Mouse (Mus musculus) activated CD4-positive, CD25-positive, alpha-beta regulatory T cell, adult 4 months (primary cell): ENCODE results near the gene Spdye4b. TPM values are rescaled to one million over a fixed set of nuclear protein-coding genes. Genes with fewer than 3 reads are reported as not detected.

Source experiments
- ATAC-seq: one replicate; pipeline ENCODE4 v1.8.0; 2017
- polyA plus RNA-seq, 2 experiments: library from polyadenylated mRNA; unstranded; fragments of 100-300 nt; shearing (Covaris generic); gene quantifications; one replicate each; pipeline ENCODE4 v1.2.1; 2017

Spdye4b gene
- polyA plus RNA-seq, 2 experiments from 2014 or later = 0.29 TPM; not detected in 1

DNA sequence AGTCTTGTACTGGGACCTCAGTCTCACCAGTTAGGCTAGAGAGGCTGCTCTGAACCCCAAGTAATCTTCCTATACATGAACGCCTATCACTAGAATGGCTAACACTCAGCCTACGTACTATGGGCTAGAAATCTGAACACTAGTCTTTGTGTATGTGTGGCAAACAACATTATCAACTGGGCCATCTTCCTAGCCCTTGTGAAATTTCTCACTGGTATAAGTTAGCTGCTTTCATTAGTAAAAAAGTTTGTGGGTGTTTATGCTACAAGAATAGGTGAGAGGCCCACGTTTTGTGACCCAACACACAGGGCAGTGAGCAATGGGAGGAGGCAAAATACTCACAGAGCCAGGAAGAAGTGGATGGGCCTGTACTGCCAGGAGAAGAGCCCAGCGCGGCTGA, 40.2 kb downstream of the Spdye4b start:
- no peak for ATAC-seq

DNA sequence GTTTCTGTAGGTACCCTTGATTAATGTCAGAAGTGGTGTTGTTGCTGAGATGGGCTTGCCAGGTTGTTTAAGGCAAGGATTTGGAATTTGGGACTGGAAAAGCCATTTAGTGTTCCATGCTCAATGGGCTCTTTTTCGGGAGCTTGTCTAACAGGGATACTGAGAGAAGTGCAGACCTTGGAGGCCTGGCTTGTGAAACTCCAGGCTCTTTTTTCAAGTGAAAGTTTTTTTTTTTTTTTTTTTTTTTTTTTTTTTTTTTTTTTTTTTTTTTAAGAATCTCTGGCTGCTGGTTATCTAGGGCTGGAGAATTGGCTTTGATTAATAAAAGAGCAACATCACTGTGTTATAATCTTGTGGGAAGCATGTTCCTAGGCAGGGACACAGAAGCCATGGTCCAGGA, 41.5 kb downstream of the Spdye4b start:
- ATAC-seq = no peak

DNA sequence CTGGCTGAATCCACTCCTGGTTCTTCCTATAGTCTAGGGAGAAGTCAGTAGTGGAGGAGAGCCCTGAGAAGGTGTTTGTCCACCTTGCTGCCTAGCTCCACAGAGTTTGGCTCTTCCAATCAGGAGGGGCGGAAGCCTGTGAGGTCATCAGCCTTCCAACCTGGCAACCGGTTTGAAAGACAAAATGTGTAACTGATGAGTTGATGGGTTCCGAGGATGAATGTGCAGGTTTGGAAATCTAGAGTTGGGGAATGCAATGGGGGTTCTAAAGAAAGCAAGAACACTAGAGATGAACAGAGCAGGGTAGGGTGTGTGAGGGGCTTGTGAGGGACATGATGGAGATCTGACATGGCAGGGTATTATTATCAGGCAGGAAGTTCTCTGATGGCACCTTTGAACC, 46.0 kb downstream of the Spdye4b start, which contains the start of gene Spdye4a:
Spdye4a (minus strand) TSS at position 101 of the 400 bp plus-strand sequence.
- no peak for ATAC-seq

DNA sequence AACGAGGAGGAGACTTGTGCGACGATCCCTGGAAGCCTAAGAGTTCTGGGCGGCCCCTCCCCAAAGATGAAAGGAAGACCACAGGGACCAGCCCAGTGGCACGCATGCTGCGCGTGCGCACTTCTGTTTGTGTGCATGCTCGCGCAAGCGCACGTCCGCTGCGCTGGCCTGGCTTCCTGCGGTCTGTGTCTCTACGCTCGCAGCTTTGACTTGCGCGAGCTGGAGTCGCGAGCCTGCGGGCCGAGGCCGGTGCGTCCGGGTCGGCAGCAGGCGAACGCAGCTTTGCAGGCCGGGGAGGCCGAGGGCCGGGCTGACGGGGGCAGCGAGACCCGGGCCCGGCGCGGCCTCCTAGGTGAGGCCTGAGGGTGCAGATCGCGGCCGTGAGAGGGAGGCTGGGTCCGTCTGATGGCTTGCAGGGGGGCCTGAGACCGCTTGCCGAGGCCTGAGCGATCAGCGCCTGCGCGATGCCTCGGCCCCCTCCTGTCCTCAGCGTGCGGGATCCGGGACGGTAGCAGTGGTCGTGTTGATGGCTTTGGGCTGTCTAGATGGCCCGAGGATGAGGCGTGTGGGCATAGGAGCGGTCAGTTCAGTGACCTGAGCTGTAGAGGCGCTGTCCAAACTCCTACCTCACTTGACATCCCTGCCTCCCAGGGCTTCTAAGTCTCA, 54.3 kb downstream of the Spdye4b start, which contains the start of gene Zfp12:
Zfp12 (plus strand) TSS at position 136 of the 666 bp plus-strand sequence.
- peak; percentile 94 for ATAC-seq

DNA sequence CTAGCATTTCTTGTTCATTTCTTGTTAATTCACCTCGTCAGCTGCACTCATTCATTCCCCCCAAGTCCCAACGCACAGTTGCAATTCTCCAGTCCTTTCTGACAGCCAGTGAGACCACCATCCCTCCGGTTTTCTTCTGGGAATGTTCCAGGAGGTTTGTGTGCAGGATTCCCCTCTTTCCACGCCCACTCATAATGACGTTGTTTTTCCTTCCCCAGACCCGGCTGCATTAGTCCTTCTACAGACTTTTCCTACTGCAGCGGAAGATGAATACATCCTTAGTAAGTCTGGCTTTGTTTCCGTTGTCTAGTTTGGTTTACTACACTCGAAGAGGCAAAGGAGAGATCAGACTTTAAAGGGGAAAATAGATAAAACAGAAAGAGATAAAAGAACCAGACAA, 55.2 kb downstream of the Spdye4b start:
- ATAC-seq = no peak

DNA sequence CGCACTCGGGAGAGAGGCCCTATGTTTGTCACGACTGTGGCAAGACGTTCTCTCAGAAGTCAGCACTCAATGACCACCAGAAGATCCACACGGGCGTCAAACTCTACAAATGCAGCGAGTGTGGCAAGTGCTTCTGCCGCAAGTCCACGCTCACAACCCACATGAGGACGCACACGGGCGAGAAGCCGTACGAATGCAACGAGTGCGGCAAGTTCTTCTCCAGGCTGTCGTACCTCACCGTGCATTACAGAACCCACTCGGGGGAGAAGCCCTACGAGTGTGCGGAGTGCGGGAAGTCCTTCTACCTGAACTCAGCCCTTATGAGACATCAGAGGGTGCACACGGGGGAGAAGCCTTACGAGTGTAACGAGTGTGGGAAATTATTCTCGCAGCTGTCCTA, 64.1 kb downstream of the Spdye4b start:
- ATAC-seq = no peak

DNA sequence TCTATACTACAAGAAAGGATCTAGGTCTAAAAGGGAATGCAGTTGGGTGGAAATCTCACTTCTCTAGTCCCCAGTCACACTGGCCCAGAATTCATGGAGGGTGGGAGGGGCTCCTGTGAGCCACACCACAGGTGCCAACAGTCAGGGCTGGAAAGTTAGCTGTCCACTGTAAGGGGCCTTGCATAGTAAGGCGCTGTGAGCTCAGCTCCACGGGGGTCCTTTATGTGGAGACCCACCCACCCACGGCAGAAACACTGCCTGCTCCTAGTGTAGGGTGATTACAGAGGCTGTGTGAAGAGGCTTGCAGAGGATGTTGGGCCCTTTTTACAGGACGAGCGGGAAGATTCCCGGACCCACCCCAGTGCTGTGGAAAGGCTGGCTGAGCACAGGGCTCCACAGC, 71.2 kb downstream of the Spdye4b start:
- ATAC-seq = no peak

DNA sequence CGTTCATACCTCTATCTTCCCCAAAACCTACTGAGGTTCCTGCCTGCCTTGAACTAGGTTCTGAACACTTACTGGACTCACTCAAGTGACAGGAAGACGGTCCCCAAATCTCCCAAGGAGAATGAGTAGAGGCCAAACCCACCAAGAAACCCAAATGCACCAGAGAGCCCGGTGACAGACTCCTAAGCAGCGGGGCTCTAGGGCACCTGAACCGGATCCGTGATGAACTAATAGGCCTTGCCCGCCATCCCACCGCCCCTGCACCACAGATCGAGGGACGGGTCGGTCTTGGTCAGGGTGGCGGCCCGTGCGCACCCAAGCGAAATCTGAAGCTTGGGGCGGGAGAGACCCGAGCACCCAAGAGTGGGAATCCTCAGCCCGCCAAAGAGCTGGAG, 72.0 kb downstream of the Spdye4b start:
- ATAC-seq = no peak

DNA sequence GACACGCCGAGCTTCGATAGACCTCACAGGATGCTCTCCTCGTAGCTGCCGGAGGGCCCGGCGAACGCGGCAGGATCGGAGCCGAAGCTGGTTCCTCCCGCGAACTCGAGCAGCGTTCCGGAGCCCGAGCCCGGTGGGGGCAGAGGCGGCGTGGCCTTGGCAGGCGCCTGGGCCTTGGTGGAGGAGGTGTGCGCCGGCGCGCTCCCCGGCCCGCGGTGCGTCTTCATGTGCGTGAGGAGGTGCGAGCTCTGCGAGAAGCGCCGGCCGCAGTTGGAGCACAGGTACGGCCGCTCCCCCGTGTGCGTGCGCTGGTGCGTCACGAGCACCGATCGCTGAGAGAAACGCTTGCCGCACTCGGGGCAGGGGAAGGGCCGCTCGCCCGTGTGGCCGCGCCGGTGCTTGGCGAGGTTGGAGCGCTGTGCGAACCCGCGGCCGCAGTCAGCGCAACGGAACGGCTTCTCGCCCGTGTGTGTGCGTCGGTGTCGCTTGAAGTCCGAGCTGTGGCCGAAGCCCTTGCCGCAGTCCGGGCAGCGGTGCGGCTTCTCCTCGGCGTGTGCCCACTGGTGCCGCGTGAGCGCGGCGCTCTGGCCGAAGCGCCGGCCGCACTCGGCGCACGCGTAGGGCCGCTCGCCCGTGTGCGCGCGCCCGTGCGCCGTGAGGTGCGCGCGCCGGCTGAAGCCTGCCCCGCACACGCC, 72.5 kb downstream of the Spdye4b start:
- no peak for ATAC-seq

DNA sequence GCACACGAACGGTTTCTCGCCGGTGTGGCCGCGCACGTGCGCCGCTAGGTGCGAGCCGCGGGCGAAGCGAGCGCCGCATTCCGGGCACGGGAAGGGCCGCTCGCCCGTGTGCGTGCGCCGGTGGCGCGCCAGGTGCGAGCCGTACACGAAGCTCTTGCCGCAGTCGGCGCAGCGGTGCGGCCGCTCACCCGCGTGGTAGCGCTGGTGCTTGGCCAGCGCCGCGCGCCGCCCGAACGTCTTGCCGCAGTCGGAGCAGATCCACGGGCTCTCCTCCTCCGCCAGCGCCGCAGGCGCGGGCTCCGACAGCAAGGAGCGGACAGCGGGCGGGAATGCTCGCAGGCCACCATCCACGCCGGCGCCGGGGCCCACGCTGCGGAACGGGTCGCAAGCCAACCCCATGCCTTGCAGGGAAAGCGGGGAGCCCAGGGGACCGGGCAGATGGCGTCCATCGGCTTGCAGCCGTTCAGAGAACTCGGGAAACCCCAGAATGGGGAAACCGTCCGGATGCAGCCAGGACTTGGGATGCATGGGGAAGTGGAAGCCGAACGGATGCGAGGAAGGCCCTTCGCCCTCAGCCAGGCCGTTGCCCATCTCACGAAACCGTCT, 73.2 kb downstream of the Spdye4b start:
- ATAC-seq = no peak

Other genes starting within 250 kb of the Spdye4b start
- under 1 TPM; 0.26 to 0.42 TPM for gene Fscn1, start 220.7 kb upstream of the Spdye4b start, polyA plus RNA-seq
- 10 to 100 TPM; 28.7 to 30.4 TPM for gene Rnf216, start 68.0 kb upstream of the Spdye4b start, polyA plus RNA-seq
- gene Olfr718-ps1, start 33.4 kb upstream of the Spdye4b start, polyA plus RNA-seq = not detected
- gene Rbak, start 242 bp upstream of the Spdye4b start, polyA plus RNA-seq = 1 to 10 TPM; 6.7 to 8.8 TPM
- not detected for gene Spdye4a, start 45.9 kb downstream of the Spdye4b start, polyA plus RNA-seq
- 1 to 10 TPM; 2.8 to 3.0 TPM for gene Zfp12, start 54.1 kb downstream of the Spdye4b start, polyA plus RNA-seq
- gene Zfp316, start 89.0 kb downstream of the Spdye4b start, polyA plus RNA-seq = under 1 TPM; 0.19 to 0.25 TPM
- not detected for gene Zfp853, start 112.6 kb downstream of the Spdye4b start, polyA plus RNA-seq
- 1 to 10 TPM; 5.5 to 8.5 TPM for gene E130309D02Rik, start 134.3 kb downstream of the Spdye4b start, polyA plus RNA-seq
- 10 to 100 TPM; 63.7 to 68.0 TPM for gene Zdhhc4, start 148.2 kb downstream of the Spdye4b start, polyA plus RNA-seq
- gene Grid2ip, start 176.3 kb downstream of the Spdye4b start, polyA plus RNA-seq = not detected
- gene Kdelr2, start 222.8 kb downstream of the Spdye4b start, polyA plus RNA-seq = 10 to 100 TPM; 71.0 to 76.8 TPM